Mouse (Mus musculus) heart, adult 2 months (tissue): ENCODE data around the gene Tns4.

Experiments
- CTCF ChIP-seq: fragments of 200-600 bp; IDR thresholded peaks from 2 replicates; pipeline ENCODE4 v1.8.1; 2022; ENCODE audit warnings: antibody characterized with exemption, mild to moderate bottlenecking, moderate library complexity
- EP300 ChIP-seq: fragments of 200-500 bp; IDR thresholded peaks from 2 replicates; pipeline ENCODE4 v1.6.1; 2011; ENCODE audit warnings: low read depth, low read length, control low read depth; ENCODE audit not compliant: insufficient read depth
- POLR2A ChIP-seq: fragments of 200-500 bp; IDR thresholded peaks from 2 replicates; pipeline ENCODE4 v1.6.1; 2011; ENCODE audit warnings: mild to moderate bottlenecking, low read depth, low read length, control low read depth; ENCODE audit not compliant: insufficient read depth

DNA sequence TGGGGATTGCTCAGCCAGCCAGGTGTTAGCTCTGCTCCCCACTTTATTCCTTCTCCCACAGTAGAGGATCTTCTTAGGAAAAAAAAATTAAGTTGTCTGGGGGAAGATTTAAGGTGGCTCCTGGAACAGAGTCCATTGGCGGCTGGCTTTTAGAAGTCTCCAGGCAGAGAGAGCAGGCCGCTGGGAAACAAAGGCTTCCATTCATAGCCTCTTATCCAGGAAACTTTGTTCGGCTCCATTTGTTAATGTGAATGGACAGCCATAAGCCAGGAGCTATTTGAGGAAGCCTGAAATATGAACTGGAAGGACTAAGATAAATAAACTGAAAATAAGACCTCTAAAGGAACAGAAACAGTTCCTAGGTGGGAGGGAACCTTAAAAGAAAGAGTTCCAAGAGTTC, 24.0 kb upstream of the Tns4 start:
- no peak for TF ChIP-seq CTCF
- no peak for TF ChIP-seq POLR2A
- no peak for TF ChIP-seq EP300
